Mouse (Mus musculus) intestine, embryonic 14.5 days (tissue): ENCODE measurements at regions not wholly inside any gene's neighbourhood (a gene's known extent, or its start where the extent isn't known, plus 50 kb on each side); places are given as distances from the start of the nearest gene placed in this dataset.

Experiments used
- ATAC-seq: fragments of 200-750 bp; cut with Nextera tagmentation; replicated peaks from 2 replicates; pipeline ENCODE4 v1.8.0; 2017; ENCODE audit warnings: low read depth, moderate number of reproducible peaks, moderate TSS enrichment, moderate library complexity; ENCODE audit not compliant: low FRiP score, low TSS enrichment
- DNase-seq: peaks from one replicate; pipeline ENCODE4 v3.0.0-alpha.2; 2018; ENCODE audit warnings: low spot score
- H3K27ac ChIP-seq: fragments of 300-500 bp; sonication (generic); 2 replicates; pipeline ENCODE4 v1.5.1; 2014; ENCODE audit warnings: low read depth, mild to moderate bottlenecking, control low read depth
- H3K27me3 ChIP-seq: fragments of 300-500 bp; sonication (generic); replicated peaks from 2 replicates; pipeline ENCODE4 v1.6.1; 2014; ENCODE audit warnings: low read length, control low read depth; ENCODE audit not compliant: control insufficient read depth, insufficient read depth
- H3K36me3 ChIP-seq: fragments of 300-500 bp; sonication (generic); 2 replicates; pipeline ENCODE4 v1.6.1; 2014; ENCODE audit warnings: low read length, control low read depth; ENCODE audit not compliant: control insufficient read depth, insufficient read depth
- H3K4me1 ChIP-seq: fragments of 300-500 bp; sonication (generic); replicated peaks from 2 replicates; pipeline ENCODE4 v1.6.1; 2014; ENCODE audit warnings: low read length, control low read depth, mixed read lengths; ENCODE audit not compliant: control insufficient read depth, insufficient read depth
- H3K4me2 ChIP-seq: fragments of 300-500 bp; sonication (generic); 2 replicates; pipeline ENCODE4 v1.6.1; 2014; ENCODE audit warnings: low read length
- H3K4me3 ChIP-seq: fragments of 300-500 bp; sonication (generic); 2 replicates; pipeline ENCODE4 v1.5.1; 2014; ENCODE audit warnings: low read depth, low read length, control low read depth, mixed read lengths
- H3K9ac ChIP-seq: fragments of 300-500 bp; sonication (generic); 2 replicates; pipeline ENCODE4 v1.6.1; 2014; ENCODE audit warnings: mild to moderate bottlenecking, low read length
- H3K9me3 ChIP-seq: fragments of 300-500 bp; sonication (generic); 2 replicates; pipeline ENCODE4 v1.6.1; 2016; ENCODE audit warnings: low read length, control low read depth; ENCODE audit not compliant: control insufficient read depth
- WGBS: fragments of 180-500 bp; shearing (Covaris S2); extraction: QIAGEN DNeasy Blood & Tissue Kit; methylation state at CpG from one replicate; pipeline ENCODE4 v1.1.7; 2014; 5-methylcytosine and 5-hydroxymethylcytosine counted together

- Histone ChIP-seq H3K36me3 (no peaks in the 10 kb centered on the region), H3K9me3 (no peaks in the 10 kb centered on the region), H3K4me2 (no peak overlapping the region), H3K4me3 (no peak overlapping the region), H3K9ac (no peak overlapping the region), H3K4me1 (no peaks in the 10 kb centered on the region), H3K27ac (no peak overlapping the region), H3K27me3 (no peaks in the 10 kb centered on the region)
- no peak for DNase-seq
- WGBS: 84% methylated on average over 8 of the region's 8 CpGs
- no peak for ATAC-seq
Observed at GRCm38 (mm10) chr16:71622664-71623063, 685.4 kb upstream of the Robo1 start.

GRCm38 (mm10) chr16:71640361-71640760, 667.7 kb upstream of the Robo1 start:
- Histone ChIP-seq H3K4me2 (no peak overlapping the region), H3K9me3 (no peaks in the 10 kb centered on the region), H3K4me3 (no peak overlapping the region), H3K27ac (no peak overlapping the region), H3K9ac (no peak overlapping the region), H3K4me1 (no peaks in the 10 kb centered on the region), H3K27me3 (no peaks in the 10 kb centered on the region), H3K36me3 (no peaks in the 10 kb centered on the region)
- DNase-seq (no peak), ATAC-seq (no peak)
- WGBS: 79% methylated on average over 2 of the region's 2 CpGs

GRCm38 (mm10) chr16:71643223-71643622, 664.9 kb upstream of the Robo1 start:
- Histone ChIP-seq H3K4me1 (no peaks in the 10 kb centered on the region), H3K36me3 (no peaks in the 10 kb centered on the region), H3K4me3 (no peak overlapping the region), H3K27ac (no peak overlapping the region), H3K9me3 (no peaks in the 10 kb centered on the region), H3K27me3 (no peaks in the 10 kb centered on the region), H3K9ac (no peak overlapping the region), H3K4me2 (no peak overlapping the region)
- no peak for DNase-seq
- no peak for ATAC-seq
- 77% methylated on average over 6 of the region's 6 CpGs for WGBS

- Histone ChIP-seq H3K27me3 (no peaks in the 10 kb centered on the region), H3K9me3 (no peaks in the 10 kb centered on the region), H3K4me2 (no peak overlapping the region), H3K9ac (no peak overlapping the region), H3K4me3 (no peak overlapping the region), H3K4me1 (no peaks in the 10 kb centered on the region), H3K36me3 (no peaks in the 10 kb centered on the region), H3K27ac (no peak overlapping the region)
- DNase-seq: no peak
- no peak for ATAC-seq
- WGBS: 11% methylated on average over 2 of the region's 2 CpGs
Observed at GRCm38 (mm10) chr16:71678075-71678701, 629.9 kb upstream of the Robo1 start.

- H3K4me3 ChIP-seq: no peak overlapping the region
- no peaks in the 10 kb centered on the region for H3K9me3 ChIP-seq
- 60% methylated on average over 4 of the region's 4 CpGs for WGBS
- DNase-seq (no peak), ATAC-seq (no peak)
- H3K4me1 ChIP-seq: no peaks in the 10 kb centered on the region
- H3K4me2 ChIP-seq: no peak overlapping the region
- H3K36me3 ChIP-seq: no peaks in the 10 kb centered on the region
- H3K27me3 ChIP-seq: no peaks in the 10 kb centered on the region
- no peak overlapping the region for H3K27ac ChIP-seq
- H3K9ac ChIP-seq: no peak overlapping the region
Observed at GRCm38 (mm10) chr16:71693464-71693863, 614.6 kb upstream of the Robo1 start.

- no peak for DNase-seq
- no peak for ATAC-seq
- Histone ChIP-seq H3K27ac (no peak overlapping the region), H3K9me3 (no peaks in the 10 kb centered on the region), H3K36me3 (no peaks in the 10 kb centered on the region), H3K9ac (no peak overlapping the region), H3K27me3 (no peaks in the 10 kb centered on the region), H3K4me2 (no peak overlapping the region), H3K4me3 (no peak overlapping the region), H3K4me1 (no peaks in the 10 kb centered on the region)
Observed at GRCm38 (mm10) chr16:71705846-71706245, 602.3 kb upstream of the Robo1 start.

GRCm38 (mm10) chr16:71709684-71710083, 598.4 kb upstream of the Robo1 start:
- Histone ChIP-seq H3K27ac (no peak overlapping the region), H3K4me1 (no peaks in the 10 kb centered on the region), H3K36me3 (no peaks in the 10 kb centered on the region), H3K9ac (no peak overlapping the region), H3K4me3 (no peak overlapping the region), H3K27me3 (no peaks in the 10 kb centered on the region), H3K9me3 (no peaks in the 10 kb centered on the region), H3K4me2 (no peak overlapping the region)
- DNase-seq (no peak), ATAC-seq (no peak)
- WGBS: 84% methylated on average over 3 of the region's 3 CpGs

- Histone ChIP-seq H3K27me3 (no peaks in the 10 kb centered on the region), H3K9me3 (no peaks in the 10 kb centered on the region), H3K4me1 (no peaks in the 10 kb centered on the region), H3K27ac (no peak overlapping the region), H3K4me3 (no peak overlapping the region), H3K4me2 (no peak overlapping the region), H3K9ac (no peak overlapping the region), H3K36me3 (no peaks in the 10 kb centered on the region)
- WGBS: 75% methylated on average over 2 of the region's 2 CpGs
- DNase-seq (no peak), ATAC-seq (no peak)
Observed at GRCm38 (mm10) chr16:71711879-71712278, 596.2 kb upstream of the Robo1 start.

- Histone ChIP-seq H3K36me3 (no peaks in the 10 kb centered on the region), H3K4me3 (no peak overlapping the region), H3K9ac (no peak overlapping the region), H3K4me1 (no peaks in the 10 kb centered on the region), H3K9me3 (no peaks in the 10 kb centered on the region), H3K27me3 (no peaks in the 10 kb centered on the region), H3K4me2 (no peak overlapping the region), H3K27ac (no peak overlapping the region)
- WGBS: 65% methylated on average over 3 of the region's 3 CpGs
- no peak for DNase-seq
- ATAC-seq: no peak
Observed at GRCm38 (mm10) chr16:71717207-71717606, 590.9 kb upstream of the Robo1 start.
